Mouse (Mus musculus) CH12F3 (cell line): ENCODE measurements at regions not wholly inside any gene's neighbourhood (a gene's known extent, or its start where the extent isn't known, plus 50 kb on each side); places are given as distances from the start of the nearest gene placed in this dataset.
"Not testable (repeated sequence)": the region's sequence is repeated elsewhere in the genome, so short reads cannot be mapped to it uniquely, and the experiment has no call there.

ENCODE experiments used
- in situ Hi-C: fragments of 300-500 bp; cut with MboI; formaldehyde crosslinking; loops from 2 replicates; pipeline ENCODE4 v1.14.3; 2020; ENCODE audit warnings: low sequenced_read_pairs

DNA sequence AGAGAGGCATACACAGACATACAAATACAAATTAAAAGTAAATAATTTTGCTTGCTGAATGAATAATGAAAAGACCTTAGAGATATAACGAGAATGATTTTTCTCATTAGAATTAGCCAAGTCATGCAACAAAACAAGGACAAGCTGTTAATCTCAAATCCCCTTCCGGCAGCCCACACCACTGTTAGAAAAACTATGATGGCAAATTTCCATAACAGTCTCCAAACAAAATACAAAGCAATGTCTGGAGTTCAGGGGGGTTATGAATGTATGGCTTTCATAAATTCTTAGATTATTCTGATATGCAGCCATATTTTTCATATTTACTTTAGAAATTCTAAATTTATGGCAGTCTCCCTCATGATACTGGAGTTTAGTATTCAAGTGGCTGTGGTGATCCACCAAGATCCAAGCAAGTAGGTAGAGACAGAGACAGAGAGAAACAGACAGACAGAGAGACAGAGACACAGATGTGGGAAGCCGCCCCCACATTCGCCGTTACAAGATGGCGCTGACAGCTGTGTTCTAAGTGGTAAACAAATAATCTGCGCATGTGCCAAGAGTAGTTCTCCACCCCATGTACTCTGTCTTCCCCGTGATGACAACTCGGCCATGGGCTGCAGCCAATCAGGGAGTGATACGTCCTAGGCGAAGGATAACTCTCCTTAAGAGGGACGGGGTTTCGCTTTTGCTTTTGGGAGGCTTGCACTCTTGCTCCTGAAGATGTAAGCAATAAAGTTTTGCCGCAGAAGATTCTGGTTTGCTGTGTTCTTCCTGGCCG, 458.0 kb upstream of the Dab2 start:
- in situ Hi-C loops: not testable (repeated sequence)

GRCm38 (mm10) chr15:5846571-5846970, 453.0 kb upstream of the Dab2 start:
- in situ Hi-C loops: no loop called here

DNA sequence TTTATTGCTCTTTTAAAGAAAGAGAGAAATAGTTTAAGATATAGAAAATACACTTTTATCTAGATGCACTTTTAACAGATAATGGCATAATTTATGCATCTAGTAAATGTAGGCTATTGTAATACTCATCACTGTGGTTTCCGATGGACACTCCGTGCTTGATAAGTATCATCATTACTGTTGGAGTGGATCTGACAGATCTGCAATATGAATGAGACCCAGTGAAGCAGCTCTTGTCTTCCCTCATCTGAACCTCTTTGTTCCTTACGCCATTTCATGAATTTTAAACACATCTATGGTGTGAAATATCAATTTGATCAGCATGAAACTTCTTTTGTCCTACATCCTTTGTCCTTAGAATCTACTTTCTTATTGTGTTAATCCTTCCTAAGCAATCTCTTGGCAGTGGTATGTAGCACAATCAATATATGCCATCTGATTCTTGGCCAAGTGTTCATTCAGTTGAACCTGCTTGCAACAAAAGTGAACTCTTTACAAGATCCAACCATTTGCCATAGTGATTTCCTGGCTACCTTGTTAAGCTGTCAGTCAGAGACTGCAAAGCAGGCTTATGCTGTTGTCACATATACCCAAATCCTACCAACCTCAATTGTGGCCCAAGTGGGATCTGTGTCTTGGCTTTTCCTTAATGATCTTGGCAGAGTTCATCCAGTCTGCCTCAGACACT, 452.0 kb upstream of the Dab2 start:
- in situ Hi-C loops: no loop called here

DNA sequence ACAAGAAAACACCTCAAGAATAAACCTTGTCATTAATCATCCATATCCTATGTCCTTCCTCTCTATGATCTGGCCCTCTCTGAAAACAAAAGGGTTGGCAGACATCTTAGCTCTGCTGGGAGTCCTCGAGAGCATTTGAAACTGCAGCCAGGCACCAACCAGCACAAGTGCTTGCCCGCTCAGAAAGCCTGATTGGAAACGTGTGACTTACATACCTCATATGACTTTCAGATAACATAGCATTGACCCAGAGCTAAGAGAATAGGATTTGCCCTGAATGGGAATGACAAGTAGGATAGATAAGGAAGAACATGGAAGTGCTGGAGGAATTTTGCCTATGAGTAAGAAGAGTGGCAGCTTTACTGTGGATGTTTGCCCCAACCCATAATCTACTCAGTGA, 447.1 kb upstream of the Dab2 start:
- in situ Hi-C loops: no loop called here

GRCm38 (mm10) chr15:5869289-5869688, 430.3 kb upstream of the Dab2 start:
- in situ Hi-C loops: no loop called here

- in situ Hi-C loops: no loop called here
Observed at GRCm38 (mm10) chr15:5869866-5870265, 429.7 kb upstream of the Dab2 start.

- in situ Hi-C loops: no loop called here
Observed at GRCm38 (mm10) chr15:5872042-5872441, 427.5 kb upstream of the Dab2 start.

DNA sequence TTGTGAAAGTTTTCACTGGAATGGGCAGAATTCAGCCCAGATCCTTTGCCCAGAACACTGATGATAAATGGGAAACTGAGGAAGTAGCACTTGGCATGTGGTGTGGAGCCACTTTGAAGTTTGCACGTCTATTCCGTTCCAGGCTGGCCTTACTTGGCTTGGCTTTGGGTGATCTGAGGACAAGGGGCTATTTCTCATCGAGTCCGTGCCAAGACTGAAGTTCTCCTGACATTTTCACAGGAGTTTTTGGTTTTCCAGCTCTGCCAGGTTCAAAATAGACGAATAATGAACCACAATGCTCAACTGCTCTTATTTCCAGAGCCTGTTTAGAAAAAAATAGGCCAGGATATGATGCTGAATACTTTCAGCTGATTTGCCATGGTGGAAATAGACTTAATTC, 421.8 kb upstream of the Dab2 start:
- in situ Hi-C loops: no loop called here

- in situ Hi-C loops: no loop called here
Observed at GRCm38 (mm10) chr15:5891188-5891587, 408.4 kb upstream of the Dab2 start.

DNA sequence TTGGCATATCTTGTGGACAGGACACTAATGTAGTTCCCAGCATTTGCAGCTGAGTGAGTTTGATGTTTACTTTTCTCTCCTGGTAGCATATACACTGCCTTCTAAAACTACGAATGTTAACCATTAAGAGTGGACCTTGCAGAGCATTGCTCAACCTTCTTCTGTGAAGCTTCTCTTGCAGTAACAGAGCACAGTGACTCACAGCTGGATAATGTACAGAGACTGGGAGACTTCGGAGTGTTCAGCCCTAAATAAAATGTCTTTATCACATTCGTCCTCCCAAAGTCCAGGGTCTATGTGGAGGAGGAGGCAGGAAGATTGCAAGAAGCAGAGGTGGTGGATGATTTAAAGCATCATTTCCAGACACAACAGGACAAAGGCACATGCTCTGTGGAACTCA, 407.6 kb upstream of the Dab2 start:
- in situ Hi-C loops: no loop called here

DNA sequence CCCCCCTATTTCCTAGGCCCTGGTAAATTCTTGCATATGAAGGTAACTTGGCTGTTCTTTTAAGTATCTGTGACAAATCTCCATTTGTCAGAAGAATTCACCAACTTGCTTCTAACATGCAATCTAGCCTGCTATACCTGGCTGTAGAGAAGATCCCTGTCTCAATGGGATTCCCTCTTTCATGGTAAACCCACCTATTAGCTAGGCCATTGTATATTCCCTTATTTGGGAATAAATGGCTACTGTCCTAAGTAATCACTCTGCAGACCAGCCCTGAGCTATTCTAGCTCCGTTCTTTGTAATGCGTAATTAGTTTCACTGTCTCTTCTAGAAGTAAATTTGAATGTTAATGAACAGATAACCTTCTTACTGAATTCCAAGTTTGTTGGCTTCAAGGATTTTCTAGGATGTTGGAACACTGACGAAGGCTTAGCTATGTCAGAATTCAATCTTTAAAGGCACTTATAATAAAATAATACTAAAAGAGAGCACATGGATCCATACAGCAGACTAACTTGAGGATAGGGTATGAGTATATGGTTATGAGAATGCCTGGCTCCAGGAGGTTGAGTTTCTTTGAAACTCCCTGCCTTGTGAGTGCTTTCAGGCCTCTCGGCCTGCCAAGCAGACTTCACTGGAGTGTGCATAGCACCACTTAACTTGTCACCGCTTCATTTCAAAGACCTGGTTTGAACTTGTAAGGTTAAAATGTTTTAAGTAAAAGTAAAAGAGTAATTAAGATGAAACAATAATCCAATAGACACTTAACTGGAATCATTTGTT, 403.7 kb upstream of the Dab2 start:
- in situ Hi-C loops: not testable (repeated sequence)

- in situ Hi-C loops: no loop called here
Observed at GRCm38 (mm10) chr15:5915261-5915660, 384.3 kb upstream of the Dab2 start.

DNA sequence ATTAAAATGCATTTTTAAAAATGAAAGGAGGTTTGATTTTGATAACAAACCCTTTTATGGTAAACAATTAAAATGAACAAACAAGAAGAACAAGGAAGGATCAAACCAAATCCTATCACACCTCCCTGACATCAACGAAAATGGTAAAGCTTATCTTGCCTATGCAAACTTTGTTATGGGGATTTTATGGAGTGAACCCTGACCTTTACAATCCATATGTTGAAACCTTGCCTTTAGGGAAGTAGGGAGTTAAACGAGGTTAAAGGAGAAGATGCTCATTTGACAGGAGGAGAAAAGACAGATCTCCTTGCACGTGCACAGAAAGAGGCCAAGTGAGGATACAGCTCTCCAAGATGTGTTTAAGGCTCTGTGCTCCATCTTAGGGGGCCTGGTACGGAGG, 379.5 kb upstream of the Dab2 start:
- in situ Hi-C loops: no loop called here

DNA sequence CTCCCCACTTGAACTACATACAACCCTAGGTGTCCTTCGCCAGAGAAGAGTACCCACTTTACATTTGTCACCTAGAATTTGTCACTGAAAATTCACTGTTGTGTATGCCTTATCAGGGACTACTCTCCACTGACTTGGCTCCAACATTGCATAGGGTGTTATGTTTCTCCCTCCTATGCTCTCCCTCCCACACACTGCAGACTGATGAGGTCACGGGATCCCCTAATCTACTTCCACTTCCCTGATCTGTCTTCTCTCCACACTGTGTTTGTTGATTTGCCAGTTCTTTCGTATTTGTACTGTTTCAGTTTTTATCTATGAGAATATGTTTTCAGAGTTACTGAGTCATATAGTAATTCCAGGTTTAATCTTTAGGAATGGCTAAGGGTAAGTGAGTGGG, 371.8 kb upstream of the Dab2 start:
- in situ Hi-C loops: no loop called here

DNA sequence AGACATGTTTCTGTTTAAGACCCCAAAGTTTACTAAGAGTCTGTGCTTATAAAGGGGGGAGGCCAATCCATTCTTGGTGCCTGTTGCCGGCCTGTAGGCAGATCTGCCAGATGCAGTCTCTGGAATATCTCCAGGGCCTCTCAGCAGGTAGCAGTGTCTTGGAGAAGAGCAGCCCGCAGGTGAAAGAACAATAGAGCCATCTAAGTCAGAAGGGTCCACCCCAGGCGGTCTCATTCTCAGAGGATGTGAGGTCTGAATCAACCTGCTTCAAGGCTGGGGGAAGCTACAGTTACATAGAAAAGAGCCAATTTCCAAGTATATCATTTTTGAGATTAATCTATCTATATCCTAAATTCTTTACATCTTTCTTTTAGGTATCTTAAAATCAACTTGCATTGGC, 366.0 kb upstream of the Dab2 start:
- in situ Hi-C loops: no loop called here

- in situ Hi-C loops: no loop called here
Observed at GRCm38 (mm10) chr15:5940945-5941344, 358.6 kb upstream of the Dab2 start.

GRCm38 (mm10) chr15:5946650-5947049, 352.9 kb upstream of the Dab2 start:
- in situ Hi-C loops: no loop called here

DNA sequence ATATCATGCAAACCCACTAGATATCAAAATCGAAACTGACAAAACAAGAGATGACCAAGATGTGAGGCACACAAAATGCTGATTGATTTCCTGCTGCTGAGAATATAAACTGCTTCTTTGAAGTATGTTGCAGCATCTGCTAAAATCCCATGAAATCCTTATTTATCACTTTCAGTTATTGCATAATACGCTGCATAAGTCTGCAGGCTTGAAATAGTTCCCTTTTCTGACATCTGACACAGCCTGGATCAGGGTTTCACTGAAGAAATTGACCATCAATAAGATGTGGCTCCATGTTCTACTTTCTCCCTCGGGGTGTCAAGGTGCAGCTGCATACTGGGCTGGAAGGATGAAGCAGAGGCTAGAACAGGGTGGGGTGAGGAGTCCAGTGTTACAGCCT, 348.7 kb upstream of the Dab2 start:
- in situ Hi-C loops: no loop called here

GRCm38 (mm10) chr15:5951661-5952060, 347.9 kb upstream of the Dab2 start:
- in situ Hi-C loops: not testable (repeated sequence)

DNA sequence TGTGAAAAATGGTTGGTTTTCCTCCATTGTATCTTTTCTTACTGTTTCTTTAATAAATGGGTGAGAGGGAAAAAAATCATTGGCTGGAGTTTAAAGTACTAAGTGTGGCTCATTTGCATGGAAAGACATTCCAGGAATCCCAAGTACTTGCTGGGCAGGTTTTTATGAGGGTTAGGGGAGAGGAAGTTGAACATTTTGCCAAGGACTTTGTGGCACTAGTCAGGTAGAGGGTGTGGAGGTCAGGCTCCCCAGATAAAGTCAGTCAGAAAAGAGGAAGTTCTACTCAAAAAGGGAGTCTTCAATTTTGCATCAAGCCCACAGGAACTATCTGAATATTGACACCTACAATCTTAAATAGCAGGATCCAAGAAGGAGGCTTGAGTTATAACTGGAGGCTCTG, 346.5 kb upstream of the Dab2 start:
- in situ Hi-C loops: no loop called here

GRCm38 (mm10) chr15:5991351-5992065, 308.1 kb upstream of the Dab2 start:
- in situ Hi-C loops: no loop called here
